31 mouse cellular contexts compared by ENCODE assay signal in genomic region chr5:101560366-101560765, GRCm38 (mm10).
"Had no signal": no experiment of that assay in that cellular context is flagged by ENCODE, and none has a peak within 500 bp of the region (broad histone marks: within the 10 kb centered on the region; RNA-seq: fewer than 3 reads in every experiment).

No protein-coding gene starts in this region.

- H3K36me3 ChIP-seq: limb, embryonic 10.5 days; limb, embryonic 12.5 days; limb, embryonic 13.5 days; limb, embryonic 15.5 days; liver, embryonic 12.5 days; liver, embryonic 13.5 days; liver, embryonic 15.5 days; lung, embryonic 15.5 days; midbrain, embryonic 10.5 days; midbrain, embryonic 12.5 days; midbrain, embryonic 15.5 days; neural tube, embryonic 12.5 days had no signal

- H3K4me3 ChIP-seq: left cerebral cortex, adult 2 months; limb, embryonic 10.5 days; limb, embryonic 12.5 days; limb, embryonic 13.5 days; limb, embryonic 15.5 days; liver, embryonic 12.5 days; liver, embryonic 13.5 days; liver, embryonic 15.5 days; lung, embryonic 15.5 days; megakaryocyte, embryonic 14.5 days; midbrain, embryonic 10.5 days; midbrain, embryonic 12.5 days; midbrain, embryonic 15.5 days; myocyte; neural tube, embryonic 12.5 days had no signal

- H3K4me1 ChIP-seq: limb, embryonic 10.5 days; limb, embryonic 12.5 days; liver, embryonic 12.5 days; liver, embryonic 13.5 days; liver, embryonic 15.5 days; lung, embryonic 15.5 days; megakaryocyte, embryonic 14.5 days; midbrain, embryonic 12.5 days; midbrain, embryonic 15.5 days; neural tube, embryonic 12.5 days had no signal

- H3K27ac ChIP-seq: left cerebral cortex, adult 2 months; limb, embryonic 10.5 days; limb, embryonic 12.5 days; limb, embryonic 13.5 days; limb, embryonic 15.5 days; liver, embryonic 12.5 days; liver, embryonic 13.5 days; liver, embryonic 14.5 days; liver, embryonic 15.5 days; lung, embryonic 15.5 days; macrophage; midbrain, embryonic 10.5 days; midbrain, embryonic 12.5 days; midbrain, embryonic 15.5 days; neural tube, embryonic 12.5 days had no signal

- DNase-seq: left cerebral cortex, postnatal 4 days; liver; liver, embryonic 13.5 days; liver, postnatal 0 days; lung, adult 18-20 months; lung, adult 2 months; lung, embryonic 14.5 days; lung, postnatal 10 days; lung, postnatal 14 days; lung, postnatal 36 days; lung, postnatal 4 days; midbrain, embryonic 14.5 days had no signal

- H3K27me3 ChIP-seq: limb, embryonic 12.5 days; limb, embryonic 13.5 days; limb, embryonic 15.5 days; liver, embryonic 12.5 days; liver, embryonic 13.5 days; liver, embryonic 15.5 days; megakaryocyte, embryonic 14.5 days had no signal

- H3K9ac ChIP-seq: limb, embryonic 12.5 days; limb, embryonic 13.5 days; limb, embryonic 15.5 days; liver, embryonic 12.5 days; liver, embryonic 13.5 days; liver, embryonic 14.5 days; liver, embryonic 15.5 days; liver, postnatal 0 days; lung, embryonic 14.5 days; lung, embryonic 15.5 days; midbrain, embryonic 12.5 days; midbrain, embryonic 15.5 days; neural tube, embryonic 12.5 days had no signal

- ATAC-seq: liver, embryonic 12.5 days; liver, postnatal 0 days; lung, postnatal 0 days; midbrain, embryonic 15.5 days; midbrain, embryonic 16.5 days had no signal

- H3K9me3 ChIP-seq: limb, embryonic 10.5 days; limb, embryonic 12.5 days; limb, embryonic 13.5 days; limb, embryonic 15.5 days; liver, embryonic 12.5 days; liver, embryonic 13.5 days; liver, embryonic 15.5 days; lung, embryonic 15.5 days; midbrain, embryonic 10.5 days; midbrain, embryonic 12.5 days; midbrain, embryonic 15.5 days; neural tube, embryonic 12.5 days had no signal

- H3K4me2 ChIP-seq: limb, embryonic 12.5 days; limb, embryonic 13.5 days; limb, embryonic 15.5 days; liver, embryonic 11.5 days; liver, embryonic 12.5 days; liver, embryonic 13.5 days; liver, embryonic 15.5 days; lung, embryonic 14.5 days; lung, embryonic 15.5 days; midbrain, embryonic 12.5 days; midbrain, embryonic 15.5 days; neural tube, embryonic 12.5 days had no signal
